Mouse (Mus musculus) heart, embryonic 14.5 days (tissue): Measurements from ENCODE around the gene Elp5. TPM values are rescaled to one million over a fixed set of nuclear protein-coding genes. Genes with fewer than 3 reads are reported as not detected.

Experiments used
- ATAC-seq: fragments of 200-750 bp; cut with Nextera tagmentation; 2 replicates; pipeline ENCODE4 v1.8.0; 2017; ENCODE audit warnings: low read depth, moderate TSS enrichment; ENCODE audit not compliant: insufficient number of reproducible peaks, insufficient read depth, low FRiP score
- H3K27ac ChIP-seq, 2 experiments: fragments of 200-500 bp in 1 of 2; fragments of 300-500 bp in 1 of 2; sonication (generic) in 1 of 2; replicated peaks in 1 of 2; 2 replicates each; pipeline ENCODE4 v1.5.1; 2012 to 2014; ENCODE audit warnings: low read depth in 2 of 2, low read length in 2 of 2, control low read depth in 1 of 2, mild to moderate bottlenecking in 1 of 2, mixed read lengths in 1 of 2; ENCODE audit not compliant: control insufficient read depth in 1 of 2, insufficient read depth in 1 of 2
- H3K27me3 ChIP-seq: fragments of 300-500 bp; sonication (generic); 2 replicates; pipeline ENCODE4 v1.6.1; 2014; ENCODE audit warnings: mild to moderate bottlenecking, low read length, control low read depth; ENCODE audit not compliant: control insufficient read depth, insufficient read depth
- H3K36me3 ChIP-seq: fragments of 300-500 bp; sonication (generic); 2 replicates; pipeline ENCODE4 v1.6.1; 2014; ENCODE audit warnings: mild to moderate bottlenecking, control low read depth, low read length, mixed read lengths; ENCODE audit not compliant: control insufficient read depth, insufficient read depth
- H3K4me1 ChIP-seq, 2 experiments: fragments of 200-500 bp in 1 of 2; fragments of 300-500 bp in 1 of 2; sonication (generic) in 1 of 2; 2 replicates each; pipeline ENCODE4 v1.6.1; 2012 to 2014; ENCODE audit warnings: low read length in 2 of 2, control low read depth in 1 of 2, mixed read lengths in 1 of 2; ENCODE audit not compliant: control insufficient read depth in 2 of 2, insufficient read depth in 2 of 2
- H3K4me2 ChIP-seq: fragments of 300-500 bp; sonication (generic); 2 replicates; pipeline ENCODE4 v1.6.1; 2014; ENCODE audit warnings: mild to moderate bottlenecking, low read length
- H3K4me3 ChIP-seq, 2 experiments: fragments of 200-500 bp in 1 of 2; fragments of 300-500 bp in 1 of 2; sonication (generic) in 1 of 2; 2 replicates each; pipeline ENCODE4 v1.5.1; 2012 to 2014; ENCODE audit warnings: low read length in 2 of 2, mild to moderate bottlenecking in 2 of 2, control low read depth in 1 of 2, low read depth in 1 of 2, moderate library complexity in 1 of 2; ENCODE audit not compliant: control insufficient read depth in 1 of 2, insufficient read depth in 1 of 2
- H3K9ac ChIP-seq: fragments of 300-500 bp; sonication (generic); 2 replicates; pipeline ENCODE4 v1.6.1; 2014; ENCODE audit warnings: mild to moderate bottlenecking, low read length
- H3K9me3 ChIP-seq: fragments of 300-500 bp; sonication (generic); 2 replicates; pipeline ENCODE4 v1.6.1; 2016; ENCODE audit warnings: low read length, control low read depth; ENCODE audit not compliant: control insufficient read depth
- WGBS: fragments of 180-500 bp; shearing (Covaris S2); extraction: QIAGEN DNeasy Blood & Tissue Kit; methylation state at CpG from one replicate; pipeline ENCODE4 v1.1.7; 2014; 5-methylcytosine and 5-hydroxymethylcytosine counted together
- microRNA counts: library from miRNA; unstranded; fragments of <30 nt; microRNA quantifications from one replicate; lab custom pipeline; 2016
- microRNA-seq: library from miRNA; unstranded; fragments of <30 nt; microRNA quantifications from one replicate; pipeline ENCODE4, GENCODE M21; 2016
- polyA plus RNA-seq: library from polyadenylated mRNA; unstranded; fragments of >200 nt; fragmentation: Nextera tagmentation; extraction: Ambion mirVana; gene quantifications from 2 replicates; pipeline ENCODE4 v1.2.1, GENCODE M21; 2014

Gene Elp5
- polyA plus RNA-seq, 1 experiment from 2014 or later, result 114 TPM

DNA sequence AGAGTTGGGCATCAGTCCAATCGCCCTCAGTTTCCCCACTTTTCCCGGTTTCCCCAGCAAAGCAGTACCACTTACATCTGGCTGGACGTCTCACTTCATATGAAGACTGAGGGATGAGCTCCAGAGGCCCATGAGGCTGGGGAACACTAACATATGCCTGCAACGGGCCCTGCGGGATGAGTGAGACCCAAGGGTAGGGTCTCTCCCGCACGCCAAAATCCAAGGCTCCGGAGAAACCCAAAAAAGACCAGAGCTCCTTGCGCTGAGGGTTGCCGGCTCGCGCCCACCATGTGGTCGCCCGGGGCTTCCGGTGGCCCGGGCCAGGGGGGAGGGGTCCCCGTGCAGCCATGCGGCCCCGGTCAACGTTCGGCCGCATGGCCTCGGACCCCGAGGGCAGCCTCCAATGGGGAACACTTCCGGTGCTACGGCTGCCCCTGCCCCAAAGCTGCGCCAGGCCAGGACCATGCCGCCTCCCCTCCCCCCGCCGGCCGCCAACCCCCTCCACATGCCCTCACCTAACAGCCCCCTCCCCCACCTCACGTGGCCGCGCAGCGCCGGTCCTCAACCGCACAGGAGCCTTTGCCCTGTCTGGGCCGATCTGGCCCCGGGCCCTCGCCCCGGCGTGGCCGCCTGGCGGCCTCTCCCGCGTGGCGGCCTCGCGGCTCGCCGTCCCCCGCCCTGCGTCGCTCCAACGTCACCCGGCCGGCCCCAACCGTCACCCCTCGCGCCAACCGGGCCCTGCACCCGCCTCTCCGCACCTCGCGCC is 61.9 kb downstream of the Elp5 start:
- peak overlapping the region; percentile 82 to 93 for H3K4me3 ChIP-seq
- no peaks in the 10 kb centered on the region for H3K9me3 ChIP-seq
- peak overlapping the region; percentile 95 for H3K9ac ChIP-seq
- H3K4me1 ChIP-seq, result peaks cover 7 to 22% of the 10 kb centered on the region in 2 experiments
- ATAC-seq, result peak; percentile 8
- no peaks in the 10 kb centered on the region for H3K27me3 ChIP-seq
- peak overlapping the region; percentile 94 to 96 for H3K27ac ChIP-seq
- WGBS, result under 1% methylated on average over 64 of the region's 65 CpGs
- H3K4me2 ChIP-seq, result peak overlapping the region; percentile 98
- peaks cover 40% of the 10 kb centered on the region for H3K36me3 ChIP-seq

DNA sequence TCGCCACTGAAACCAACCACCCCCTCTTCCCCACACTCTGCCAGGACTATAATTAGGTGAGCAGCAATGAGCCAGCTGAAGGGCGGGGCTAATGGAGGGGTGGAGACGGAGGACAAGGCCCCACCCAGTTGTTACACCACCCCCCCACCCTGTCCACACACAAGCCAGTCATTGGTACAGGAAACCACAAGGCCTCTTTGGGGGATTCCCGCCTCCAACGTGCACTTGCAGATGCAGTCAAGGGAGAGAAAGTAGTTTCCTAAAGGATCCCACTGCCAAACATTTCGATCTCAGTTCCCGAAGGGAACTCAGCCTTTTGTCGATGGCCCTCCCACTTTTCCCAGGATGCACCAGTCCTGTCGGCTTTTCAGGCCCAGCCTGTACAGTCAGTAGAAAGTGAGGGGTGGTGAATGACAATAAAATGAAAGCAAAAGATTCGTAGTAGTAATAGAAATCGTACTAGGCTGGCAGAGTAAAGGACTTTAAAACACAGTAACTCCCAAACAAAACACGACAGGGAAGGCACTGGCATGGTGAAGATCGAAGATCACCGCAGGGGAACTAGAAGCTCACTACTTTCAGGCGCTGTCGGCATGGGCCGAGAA is 62.6 kb downstream of the Elp5 start:
- Histone ChIP-seq H3K36me3 (peaks cover 47% of the 10 kb centered on the region), H3K4me3 (peak overlapping the region; percentile 82 to 93), H3K9me3 (no peaks in the 10 kb centered on the region), H3K4me2 (peak overlapping the region; percentile 98), H3K27ac (peak overlapping the region; percentile 94 to 96), H3K27me3 (no peaks in the 10 kb centered on the region), H3K9ac (peak overlapping the region; percentile 95), H3K4me1 (peaks cover 11 to 28% of the 10 kb centered on the region in 2 experiments)
- 0% methylated on average over 17 of the region's 17 CpGs for WGBS
- ATAC-seq, result no peak

DNA sequence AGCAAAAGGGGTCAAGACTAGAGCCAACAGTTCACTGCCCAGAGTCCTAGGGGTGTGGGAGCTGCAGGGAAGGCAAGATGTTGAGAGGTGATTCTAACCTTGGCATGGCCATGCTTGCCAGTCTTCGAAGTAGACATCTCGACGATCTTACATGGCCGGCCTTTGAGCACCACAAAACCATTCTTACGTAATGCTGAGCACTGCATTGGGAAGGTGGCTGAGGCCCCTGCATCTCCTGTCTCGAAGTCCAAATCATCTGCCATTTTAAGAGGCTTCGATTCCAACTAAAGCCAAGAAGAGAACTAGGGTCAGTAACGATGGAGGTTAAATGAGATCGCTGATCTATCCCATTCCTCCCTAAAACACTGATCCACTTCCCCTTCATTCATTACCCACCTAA is 63.3 kb downstream of the Elp5 start:
- Histone ChIP-seq H3K9ac (peak overlapping the region; percentile 95), H3K27ac (peak overlapping the region in 1 of 2 experiments; percentile 94; a peak in 2 of 4 replicates), H3K9me3 (no peaks in the 10 kb centered on the region), H3K4me2 (peak overlapping the region; percentile 98), H3K4me3 (peak overlapping the region; percentile 82 to 93; a peak in 3 of 4 replicates), H3K4me1 (peaks cover 13 to 33% of the 10 kb centered on the region in 2 experiments), H3K27me3 (no peaks in the 10 kb centered on the region), H3K36me3 (peaks cover 48% of the 10 kb centered on the region)
- ATAC-seq, result no peak
- WGBS, result 81% methylated on average over 9 of the region's 9 CpGs

MicroRNAs encoded within 50 kb of the gene (microRNA counts, 519-probe panel; counts per million panel counts)
- microRNA mmu-miR-324-3p (lab: Ali Mortazavi, UCI) (322 counts per million, percentile 70 among the panel's probes with 10 or more counts), microRNA mmu-miR-324-5p (lab: Ali Mortazavi, UCI) (5,396 counts per million, percentile 84 among the panel's probes with 10 or more counts)

Small RNA genes lying within 50 kb of the gene (microRNA-seq; reads per million reads assigned to microRNA genes)
- gene Gm44349 (not detected), gene Mir324 (3,716 reads per million, percentile 89 among the genes with 10 or more reads in this experiment)

Other genes with a start within 250 kb of the Elp5 start
- gene Polr2a, start 223.9 kb downstream of the Elp5 start, polyA plus RNA-seq, result 19.9 and 20.1 TPM in 2 replicates
- 0.13 TPM in 1 of 2 replicates, not detected in the other for gene Slc35g3, start 220.5 kb downstream of the Elp5 start, polyA plus RNA-seq
- 3.7 TPM in 2 replicates for gene Zbtb4, start 216.6 kb downstream of the Elp5 start, polyA plus RNA-seq
- gene Chrnb1, start 186.6 kb downstream of the Elp5 start, polyA plus RNA-seq, result 5.5 and 5.8 TPM in 2 replicates
- 2.0 and 2.1 TPM in 2 replicates for gene Fgf11, start 180.7 kb downstream of the Elp5 start, polyA plus RNA-seq
- 1.7 and 1.8 TPM in 2 replicates for gene Tmem102, start 176.9 kb downstream of the Elp5 start, polyA plus RNA-seq
- gene Gm39566, start 167.2 kb downstream of the Elp5 start, polyA plus RNA-seq, result not detected in 2 replicates
- not detected in 2 replicates for gene Spem2, start 164.1 kb downstream of the Elp5 start, polyA plus RNA-seq
- not detected in 2 replicates for gene Spem1, start 160.3 kb downstream of the Elp5 start, polyA plus RNA-seq
- 2.4 and 2.6 TPM in 2 replicates for gene Nlgn2, start 144.7 kb downstream of the Elp5 start, polyA plus RNA-seq
- 340 and 379 TPM in 2 replicates for gene Tmem256, start 144.0 kb downstream of the Elp5 start, polyA plus RNA-seq
- gene Plscr3, start 136.1 kb downstream of the Elp5 start, polyA plus RNA-seq, result 66.5 and 75.8 TPM in 2 replicates
- gene Tnk1, start 123.8 kb downstream of the Elp5 start, polyA plus RNA-seq, result 0.15 TPM in 1 of 2 replicates, not detected in the other
- gene Tmem95, start 104.5 kb downstream of the Elp5 start, polyA plus RNA-seq, result not detected in 2 replicates
- 2.6 and 2.8 TPM in 2 replicates for gene Kctd11, start 101.1 kb downstream of the Elp5 start, polyA plus RNA-seq
- gene Acap1, start 87.0 kb downstream of the Elp5 start, polyA plus RNA-seq, result 3.6 and 3.8 TPM in 2 replicates
- gene 2810408A11Rik, start 81.5 kb downstream of the Elp5 start, polyA plus RNA-seq, result 4.5 and 5.1 TPM in 2 replicates
- 7.5 and 11.1 TPM in 2 replicates for gene Neurl4, start 81.4 kb downstream of the Elp5 start, polyA plus RNA-seq
- gene Gps2, start 68.6 kb downstream of the Elp5 start, polyA plus RNA-seq, result 45.2 and 46.8 TPM in 2 replicates
- gene Eif5a, start 60.6 kb downstream of the Elp5 start, polyA plus RNA-seq, result 1,047 and 1,081 TPM in 2 replicates
- gene Ybx2, start 46.7 kb downstream of the Elp5 start, polyA plus RNA-seq, result 6.6 and 7.3 TPM in 2 replicates
- gene Slc2a4, start 34.3 kb downstream of the Elp5 start, polyA plus RNA-seq, result 27.6 and 28.5 TPM in 2 replicates
- 1.2 and 2.4 TPM in 2 replicates for gene Cldn7, start 17.7 kb downstream of the Elp5 start, polyA plus RNA-seq
- 22.3 and 26.0 TPM in 2 replicates for gene Ctdnep1, start 1.4 kb downstream of the Elp5 start, polyA plus RNA-seq
- 454 and 540 TPM in 2 replicates for gene Gabarap, start 8.6 kb upstream of the Elp5 start, polyA plus RNA-seq
- gene Phf23, start 13.3 kb upstream of the Elp5 start, polyA plus RNA-seq, result 22.2 and 27.5 TPM in 2 replicates
- 15.0 and 16.6 TPM in 2 replicates for gene Dvl2, start 18.1 kb upstream of the Elp5 start, polyA plus RNA-seq
- 185 and 198 TPM in 2 replicates for gene Acadvl, start 32.9 kb upstream of the Elp5 start, polyA plus RNA-seq
- gene Dlg4, start 34.4 kb upstream of the Elp5 start, polyA plus RNA-seq, result 3.4 and 6.0 TPM in 2 replicates
- gene Asgr1, start 71.6 kb upstream of the Elp5 start, polyA plus RNA-seq, result not detected in 2 replicates
- not detected in 2 replicates for gene Asgr2, start 110.1 kb upstream of the Elp5 start, polyA plus RNA-seq
- 0.16 and 0.20 TPM in 2 replicates for gene Mgl2, start 147.8 kb upstream of the Elp5 start, polyA plus RNA-seq
- 0.36 TPM in 2 replicates for gene Clec10a, start 173.7 kb upstream of the Elp5 start, polyA plus RNA-seq
- gene Slc16a11, start 230.2 kb upstream of the Elp5 start, polyA plus RNA-seq, result 0.16 and 0.18 TPM in 2 replicates
- gene Slc16a13, start 238.5 kb upstream of the Elp5 start, polyA plus RNA-seq, result 4.9 and 6.4 TPM in 2 replicates
- 18.7 and 22.4 TPM in 2 replicates for gene Bcl6b, start 247.3 kb upstream of the Elp5 start, polyA plus RNA-seq